Mouse (Mus musculus): ENCODE data around the gene Olfr701.

Gene Olfr701

DNA sequence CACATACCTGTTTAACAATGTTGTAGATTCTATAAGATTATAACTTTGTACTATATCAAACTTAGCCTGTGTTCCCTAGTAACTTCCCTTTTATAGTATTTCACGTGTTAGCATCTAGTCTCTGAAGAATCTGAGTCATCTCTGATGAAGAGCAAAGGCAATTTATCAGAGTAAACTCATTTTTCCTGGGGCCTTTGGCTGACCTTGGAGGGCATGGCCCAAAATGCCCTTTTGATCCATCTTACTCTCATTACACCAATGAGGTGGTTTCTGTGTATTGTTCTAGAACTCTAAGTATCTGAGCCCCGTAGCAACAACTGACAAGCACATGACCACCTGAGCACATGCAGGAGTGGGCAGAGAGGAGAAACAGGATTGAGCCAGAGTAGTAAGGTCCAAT lies at the start of gene Olfr701:
Gene Olfr701, plus strand, starts transcription at position 301 of the 400 bp plus-strand sequence.
- DNase-seq = no peak

GRCm38 (mm10) chr7:106788330-106788729 lies 25.6 kb upstream of the Olfr701 start:
- no peak for DNase-seq

DNA sequence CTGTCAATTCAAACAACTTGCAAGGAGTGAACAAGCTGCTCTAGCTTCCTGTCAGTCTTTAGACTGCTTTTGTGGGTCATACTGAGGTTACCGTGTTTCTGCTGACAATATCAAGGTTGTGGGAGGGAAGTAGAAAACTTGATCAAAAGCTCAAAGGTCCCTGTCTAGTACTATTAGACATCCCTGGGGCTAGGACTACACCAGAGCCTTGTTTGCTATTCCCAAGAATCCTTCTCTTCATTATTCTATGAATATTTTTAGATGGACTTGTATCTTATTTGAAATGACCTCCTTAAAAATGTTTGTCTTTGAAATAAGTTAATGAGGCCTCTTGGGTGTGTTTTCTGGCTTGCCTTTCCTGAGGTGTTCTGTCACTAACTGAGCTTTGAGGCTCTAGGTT lies 20.8 kb upstream of the Olfr701 start, which contains the start of gene Olfr699:
Gene Olfr699, minus strand, starts transcription at position 101 of the 400 bp plus-strand sequence.
- DNase-seq = no peak

DNA sequence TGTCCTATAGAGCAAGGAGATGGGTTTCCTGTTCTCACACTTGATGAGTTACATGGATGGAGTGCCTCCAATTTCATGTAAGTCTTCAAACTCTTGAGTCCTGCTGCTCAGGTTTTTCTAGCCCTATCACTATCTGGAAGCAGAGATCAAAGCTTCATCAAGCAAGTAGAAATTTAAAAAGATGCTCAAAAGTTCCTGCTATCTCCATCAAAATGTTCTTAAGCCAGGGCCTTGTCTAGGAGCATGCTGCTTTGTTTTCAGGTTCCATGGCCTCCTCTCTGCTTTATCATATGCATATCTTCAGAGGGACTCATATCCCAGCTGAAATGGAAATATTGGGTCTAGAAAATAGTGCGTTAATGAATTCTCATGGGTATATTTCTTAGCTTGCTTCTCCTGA lies 5.2 kb upstream of the Olfr701 start, which contains the start of gene Olfr700:
Gene Olfr700, minus strand, starts transcription at position 101 of the 400 bp plus-strand sequence.
- DNase-seq = no peak

DNA sequence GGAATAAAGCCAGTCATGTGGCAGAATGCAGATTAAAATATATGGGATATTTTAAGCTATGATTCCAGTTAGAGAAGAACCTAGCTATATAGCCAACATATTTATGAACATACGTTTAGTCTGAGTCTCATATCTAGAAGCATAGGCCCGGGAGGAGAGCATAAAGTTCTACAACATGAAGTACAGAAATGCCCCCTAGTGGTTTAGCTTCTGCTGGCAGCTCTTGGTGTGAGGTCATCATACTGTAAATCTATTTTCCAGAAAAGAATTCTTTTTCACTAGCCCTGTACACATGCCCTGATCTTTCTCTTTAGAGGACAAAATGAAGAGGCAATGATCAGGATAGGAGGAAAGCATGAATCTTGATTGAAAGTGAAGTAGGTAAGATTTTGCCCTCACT lies 1.8 kb downstream of the Olfr701 start:
- no peak for DNase-seq

- no peak for DNase-seq
Measured at GRCm38 (mm10) chr7:106818414-106818813, 4.5 kb downstream of the Olfr701 start.

GRCm38 (mm10) chr7:106833793-106834192 lies 19.9 kb downstream of the Olfr701 start, which contains the start of gene Olfr702:
TSS of gene Olfr702 (minus strand) at chr7:106833893.
- no peak for DNase-seq

GRCm38 (mm10) chr7:106843060-106843459 lies 29.1 kb downstream of the Olfr701 start, which contains the start of gene Olfr703:
TSS of gene Olfr703 (plus strand) at chr7:106843360.
- no peak for DNase-seq

DNA sequence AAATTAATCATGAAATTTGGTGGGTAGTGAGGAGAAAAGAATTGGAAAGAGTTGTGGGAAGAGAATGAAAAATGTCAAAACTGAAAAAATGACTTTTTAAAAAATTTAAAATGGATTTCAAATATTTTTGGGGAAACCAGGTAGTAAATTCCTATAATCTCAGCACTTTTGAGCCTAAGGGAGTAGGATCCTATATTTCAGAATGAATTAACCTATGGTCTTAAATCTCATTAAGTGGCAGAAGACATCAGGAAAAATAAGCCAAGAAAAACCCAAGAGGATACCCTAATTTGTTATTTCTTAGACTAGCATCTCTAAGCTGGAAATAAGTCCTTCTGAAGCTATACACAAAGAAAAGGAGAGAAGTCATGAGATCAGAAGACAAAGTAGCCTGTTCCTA lies 49.0 kb downstream of the Olfr701 start, which contains the start of gene Olfr704:
Gene Olfr704, plus strand, starts transcription at position 301 of the 400 bp plus-strand sequence.
- no peak for DNase-seq

Data from kidney, postnatal 25 days (tissue).